Mouse (Mus musculus): ENCODE measurements around the gene Hs3st3a1.

GRCm38 (mm10) chr11:64396331-64396881, 38.7 kb upstream of the Hs3st3a1 start:
- TF ChIP-seq EP300 (IDR thresholded peaks at IDR 0.05; ENCODE audit: insufficient read depth, low read depth, low read length) = no peak
- TF ChIP-seq POLR2A (IDR thresholded peaks at IDR 0.05; ENCODE audit: insufficient read depth, low read depth, low read length) = no peak
